Mouse (Mus musculus) hindbrain, embryonic 16.5 days (tissue): ENCODE data around the gene Etfrf1. TPM values are rescaled to one million over a fixed set of nuclear protein-coding genes. Genes with fewer than 3 reads are reported as not detected.

ENCODE experiments used
- ATAC-seq: fragments of 200-750 bp; cut with Nextera tagmentation; 2 replicates; pipeline ENCODE4 v1.8.0; 2017; ENCODE audit warnings: moderate TSS enrichment, moderate library complexity
- H3K27ac ChIP-seq: fragments of 300-500 bp; sonication (generic); 2 replicates; pipeline ENCODE4 v1.5.1; 2014; ENCODE audit warnings: low read depth, mild to moderate bottlenecking, control low read depth, low read length, moderate library complexity
- H3K27me3 ChIP-seq: fragments of 300-500 bp; sonication (generic); replicated peaks from 2 replicates; pipeline ENCODE4 v1.6.1; 2014; ENCODE audit warnings: low read length; ENCODE audit not compliant: control insufficient read depth, insufficient read depth
- H3K36me3 ChIP-seq: fragments of 300-500 bp; sonication (generic); 2 replicates; pipeline ENCODE4 v1.6.1; 2014; ENCODE audit warnings: mild to moderate bottlenecking, low read length, moderate library complexity, mixed read lengths; ENCODE audit not compliant: control insufficient read depth, insufficient read depth
- H3K4me1 ChIP-seq: fragments of 300-500 bp; sonication (generic); 2 replicates; pipeline ENCODE4 v1.6.1; 2014; ENCODE audit warnings: low read depth, low read length; ENCODE audit not compliant: control insufficient read depth, insufficient read depth
- H3K4me2 ChIP-seq: fragments of 300-500 bp; sonication (generic); 2 replicates; pipeline ENCODE4 v1.6.1; 2014; ENCODE audit warnings: mild to moderate bottlenecking, low read length, control low read depth, moderate library complexity
- H3K4me3 ChIP-seq: fragments of 300-500 bp; sonication (generic); 2 replicates; pipeline ENCODE4 v1.5.1; 2014; ENCODE audit warnings: mild to moderate bottlenecking, low read length, control low read depth, moderate library complexity
- H3K9ac ChIP-seq: fragments of 300-500 bp; sonication (generic); 2 replicates; pipeline ENCODE4 v1.6.1; 2014; ENCODE audit warnings: low read depth, mild to moderate bottlenecking, control low read depth, low read length, moderate library complexity
- H3K9me3 ChIP-seq: fragments of 300-500 bp; sonication (generic); 2 replicates; pipeline ENCODE4 v1.6.1; 2014; ENCODE audit warnings: mild to moderate bottlenecking, low read length, moderate library complexity; ENCODE audit not compliant: control insufficient read depth
- WGBS: fragments of 180-500 bp; shearing (Covaris S2); extraction: QIAGEN DNeasy Blood & Tissue Kit; methylation state at CpG from one replicate; pipeline ENCODE4 v1.1.7; 2014; 5-methylcytosine and 5-hydroxymethylcytosine counted together
- polyA plus RNA-seq: library from polyadenylated mRNA; unstranded; fragments of >200 nt; fragmentation: Nextera tagmentation; extraction: Ambion mirVana; gene quantifications from 2 replicates; pipeline ENCODE4 v1.2.1, GENCODE M21; 2015

The Etfrf1 gene
- polyA plus RNA-seq, 1 experiment from 2014 or later = 27.1 TPM

- Histone ChIP-seq H3K27ac (no peak overlapping the region), H3K9me3 (no peaks in the 10 kb centered on the region), H3K4me2 (no peak overlapping the region), H3K4me1 (peaks cover 4% of the 10 kb centered on the region), H3K36me3 (peaks cover 3% of the 10 kb centered on the region; the same call in 1 of the 2 replicates), H3K4me3 (no peak overlapping the region), H3K27me3 (no peaks in the 10 kb centered on the region), H3K9ac (no peak overlapping the region)
- 42% methylated on average over 1 of the region's 1 CpGs for WGBS
- no peak for ATAC-seq
Observed at GRCm38 (mm10) chr6:145242521-145242920, 31.6 kb downstream of the Etfrf1 start.

GRCm38 (mm10) chr6:145246841-145247240 is 35.9 kb downstream of the Etfrf1 start:
- no peak for ATAC-seq
- 95% methylated on average over 5 of the region's 5 CpGs for WGBS
- Histone ChIP-seq H3K27ac (no peak overlapping the region), H3K4me3 (no peak overlapping the region), H3K36me3 (peaks cover 3% of the 10 kb centered on the region; the same call in 1 of the 2 replicates), H3K9me3 (no peaks in the 10 kb centered on the region), H3K4me2 (no peak overlapping the region), H3K9ac (no peak overlapping the region; the same call in 1 of the 2 replicates), H3K27me3 (no peaks in the 10 kb centered on the region), H3K4me1 (peaks cover 13% of the 10 kb centered on the region)

- WGBS = 62% methylated on average over 3 of the region's 3 CpGs
- peak overlapping the region; percentile 31; the same call in 1 of the 2 replicates for H3K9ac ChIP-seq
- no peak for ATAC-seq
- peaks cover 13% of the 10 kb centered on the region for H3K4me1 ChIP-seq
- H3K27me3 ChIP-seq = no peaks in the 10 kb centered on the region
- H3K9me3 ChIP-seq = no peaks in the 10 kb centered on the region
- H3K4me3 ChIP-seq = no peak overlapping the region
- H3K4me2 ChIP-seq = peak overlapping the region; percentile 43
- no peak overlapping the region for H3K27ac ChIP-seq
- peaks cover 3% of the 10 kb centered on the region; the same call in 1 of the 2 replicates for H3K36me3 ChIP-seq
Observed at GRCm38 (mm10) chr6:145247886-145248285, 37.0 kb downstream of the Etfrf1 start.

GRCm38 (mm10) chr6:145249291-145250184 is 38.6 kb downstream of the Etfrf1 start:
- peak overlapping the region; percentile 91 for H3K27ac ChIP-seq
- under 1% methylated on average over 77 of the region's 124 CpGs for WGBS
- peaks cover 13% of the 10 kb centered on the region for H3K4me1 ChIP-seq
- no peaks in the 10 kb centered on the region for H3K9me3 ChIP-seq
- peak; percentile 57 for ATAC-seq
- 0 out of 2 replicates have a peak, but pooled peaks cover 2% of the 10 kb centered on the region for H3K36me3 ChIP-seq
- H3K27me3 ChIP-seq = no peaks in the 10 kb centered on the region
- peak overlapping the region; percentile 67 for H3K4me2 ChIP-seq
- H3K9ac ChIP-seq = peak overlapping the region; percentile 97
- H3K4me3 ChIP-seq = peak overlapping the region; percentile 90

- peak within 1 kb of the TSS; percentile 97 for H3K9ac ChIP-seq
- ATAC-seq = peak; percentile 93
- peak within 1 kb of the TSS; percentile 90 for H3K4me3 ChIP-seq
- H3K9me3 ChIP-seq = no peaks in the 10 kb centered on the region
- H3K27me3 ChIP-seq = no peaks in the 10 kb centered on the region
- H3K4me1 ChIP-seq = peaks cover 13% of the 10 kb centered on the region
- 0% methylated on average over 20 of the region's 83 CpGs for WGBS
- H3K36me3 ChIP-seq = no peaks in the 10 kb centered on the region
- H3K4me2 ChIP-seq = peak within 1 kb of the TSS; percentile 74
- H3K27ac ChIP-seq = peak within 1 kb of the TSS; percentile 91
Observed at GRCm38 (mm10) chr6:145250185-145250791, 39.4 kb downstream of the Etfrf1 start, which contains the start of gene Kras. TSS of gene Kras (minus strand) at chr6:145250239.

- no peak; the same call in 1 of the 2 replicates for ATAC-seq
- 10% methylated on average over 16 of the region's 16 CpGs for WGBS
- Histone ChIP-seq H3K9me3 (no peaks in the 10 kb centered on the region), H3K9ac (peak overlapping the region; percentile 97), H3K36me3 (no peaks in the 10 kb centered on the region), H3K4me1 (peaks cover 13% of the 10 kb centered on the region), H3K27ac (peak overlapping the region; percentile 91), H3K27me3 (no peaks in the 10 kb centered on the region), H3K4me3 (peak overlapping the region; percentile 90), H3K4me2 (peak overlapping the region; percentile 74)
Observed at GRCm38 (mm10) chr6:145250820-145251219, 39.9 kb downstream of the Etfrf1 start.

GRCm38 (mm10) chr6:145255952-145256700 is 45.2 kb downstream of the Etfrf1 start:
- Histone ChIP-seq H3K27me3 (no peaks in the 10 kb centered on the region), H3K4me2 (no peak overlapping the region), H3K4me1 (no peaks in the 10 kb centered on the region), H3K4me3 (no peak overlapping the region), H3K27ac (no peak overlapping the region), H3K9ac (no peak overlapping the region), H3K36me3 (no peaks in the 10 kb centered on the region), H3K9me3 (no peaks in the 10 kb centered on the region)
- 79% methylated on average over 13 of the region's 13 CpGs for WGBS
- ATAC-seq = no peak; the same call in 1 of the 2 replicates

- H3K36me3 ChIP-seq = no peaks in the 10 kb centered on the region
- no peak overlapping the region for H3K4me3 ChIP-seq
- no peak overlapping the region for H3K4me2 ChIP-seq
- no peaks in the 10 kb centered on the region for H3K9me3 ChIP-seq
- 57% methylated on average over 2 of the region's 2 CpGs for WGBS
- ATAC-seq = no peak
- no peaks in the 10 kb centered on the region for H3K4me1 ChIP-seq
- H3K9ac ChIP-seq = no peak overlapping the region
- no peaks in the 10 kb centered on the region for H3K27me3 ChIP-seq
- H3K27ac ChIP-seq = no peak overlapping the region
Observed at GRCm38 (mm10) chr6:145256701-145257073, 45.8 kb downstream of the Etfrf1 start.
